Mouse (Mus musculus) kidney, adult 11 months (tissue): Measurements from ENCODE around the gene Elmsan1.

ENCODE experiments used
- DNase-seq: peaks from one replicate; pipeline ENCODE4 v3.0.0; 2022

Elmsan1 gene

DNA sequence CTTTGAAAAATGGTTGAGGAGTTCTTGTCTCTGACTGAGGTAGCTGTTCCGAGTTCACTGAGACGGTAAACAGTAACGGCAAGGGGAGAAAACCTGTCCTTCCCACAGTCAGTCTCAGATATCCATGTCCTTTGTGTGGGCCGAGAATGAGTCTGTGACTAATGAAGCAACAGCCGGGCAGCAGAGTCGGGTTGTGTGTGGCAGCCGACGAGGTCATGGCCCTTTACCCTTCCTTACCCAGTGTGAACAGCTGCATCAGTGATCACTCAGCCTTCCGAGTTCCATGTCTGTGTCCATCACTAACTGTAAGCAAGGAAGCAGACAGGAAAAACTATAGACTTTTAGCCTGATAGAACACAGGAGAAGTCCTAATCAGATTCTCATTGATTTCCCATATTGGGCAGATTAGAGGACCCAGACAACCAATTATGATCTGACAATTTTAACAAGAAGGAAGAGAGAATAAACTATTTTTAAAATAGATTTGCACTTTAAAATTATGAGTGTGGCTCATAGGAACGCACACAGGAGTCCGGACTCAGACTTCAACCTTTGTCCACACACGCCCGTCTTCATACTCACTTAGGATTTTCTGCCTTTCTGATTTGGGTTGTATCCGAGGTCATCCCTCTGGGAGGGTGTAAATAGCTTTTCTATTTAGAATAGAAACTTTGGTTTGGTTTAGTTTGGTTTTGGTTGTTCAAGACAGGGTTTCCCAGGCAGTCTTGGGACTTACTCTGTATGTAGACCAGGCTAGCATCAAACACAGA is 76.2 kb downstream of the Elmsan1 start:
- DNase-seq, result peak; percentile 24

DNA sequence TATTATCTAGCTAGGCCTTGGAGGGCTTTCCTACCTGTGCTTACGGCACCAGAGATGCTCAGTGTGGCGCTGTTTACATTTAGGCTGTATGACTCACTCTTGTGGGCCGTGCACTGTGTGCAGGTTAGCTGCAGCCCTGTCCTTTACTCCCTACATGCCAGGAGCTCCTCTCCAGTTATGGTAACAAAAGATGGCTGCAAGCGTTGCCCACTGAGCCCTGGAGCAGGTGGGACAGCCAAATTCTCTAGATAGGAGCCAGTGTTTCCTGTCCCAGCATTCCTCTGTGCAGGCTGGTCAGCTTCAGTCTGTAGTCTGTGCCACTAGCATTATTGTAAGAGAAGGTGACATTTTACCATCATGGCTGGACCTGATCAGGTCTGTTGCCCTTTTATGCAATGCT is 77.4 kb downstream of the Elmsan1 start:
- no peak for DNase-seq

- DNase-seq, result no peak
Measured at GRCm38 (mm10) chr12:84140135-84140534, 78.5 kb downstream of the Elmsan1 start.

- DNase-seq, result no peak
Measured at GRCm38 (mm10) chr12:84137131-84137530, 81.5 kb downstream of the Elmsan1 start.

DNA sequence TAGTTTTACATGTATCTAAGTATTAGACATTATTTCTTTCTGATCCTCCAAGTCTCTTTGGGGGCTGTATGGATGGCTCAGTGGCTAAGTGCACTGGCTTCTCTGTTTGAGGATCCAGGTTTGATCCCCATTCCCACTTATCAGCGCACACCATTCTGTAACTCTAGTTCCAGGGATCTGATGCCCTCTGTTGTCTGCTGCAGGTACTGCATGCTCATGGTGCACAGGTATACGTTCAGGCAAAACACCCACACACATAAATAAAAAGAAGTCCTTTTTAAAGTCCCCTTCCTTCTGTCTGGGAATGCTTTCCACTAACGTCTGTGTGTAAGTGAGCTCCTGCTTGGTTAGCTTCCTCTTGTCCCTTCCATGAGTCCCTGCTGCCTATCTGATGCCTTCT is 86.4 kb downstream of the Elmsan1 start:
- DNase-seq, result no peak

DNA sequence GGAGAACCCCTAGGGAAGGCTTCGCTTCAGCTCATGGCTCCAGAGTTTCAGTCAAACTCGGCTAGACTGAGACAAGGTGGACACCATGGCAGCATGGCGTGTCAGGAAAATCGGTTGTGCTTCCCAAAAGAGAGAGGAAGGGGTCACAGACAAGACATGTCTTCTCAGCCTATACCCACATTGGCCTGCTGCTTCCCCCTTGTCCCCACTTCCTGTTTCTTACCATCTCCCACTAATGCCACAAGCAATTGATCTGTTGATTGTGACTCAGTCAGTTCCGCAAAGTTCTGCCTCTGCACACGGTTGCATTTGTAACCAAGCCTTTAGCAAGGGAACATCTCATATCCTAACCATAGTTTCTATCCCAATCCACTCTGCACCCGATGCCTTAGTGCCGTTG is 88.8 kb downstream of the Elmsan1 start:
- DNase-seq, result no peak

DNA sequence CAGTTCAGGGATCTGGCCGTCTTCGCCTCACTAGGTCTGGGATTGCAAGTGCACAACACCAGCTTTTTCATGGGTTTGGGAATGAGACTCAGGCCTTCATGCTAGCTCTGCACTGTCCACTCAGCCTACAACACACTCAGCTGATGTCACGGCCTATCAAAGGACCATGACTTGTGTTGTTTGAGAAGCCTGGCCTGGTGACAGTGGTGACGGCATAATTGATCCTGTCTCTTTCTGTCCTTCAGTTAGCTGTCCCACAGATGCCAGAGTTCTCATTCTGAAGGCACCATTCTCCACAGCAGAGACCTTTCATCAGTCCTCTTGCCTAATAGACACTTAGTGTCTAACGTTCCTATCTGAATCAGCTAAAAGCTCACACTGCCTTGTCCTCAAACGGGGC is 90.1 kb downstream of the Elmsan1 start:
- no peak for DNase-seq

- no peak for DNase-seq
Measured at GRCm38 (mm10) chr12:84126899-84127298, 91.8 kb downstream of the Elmsan1 start.

DNA sequence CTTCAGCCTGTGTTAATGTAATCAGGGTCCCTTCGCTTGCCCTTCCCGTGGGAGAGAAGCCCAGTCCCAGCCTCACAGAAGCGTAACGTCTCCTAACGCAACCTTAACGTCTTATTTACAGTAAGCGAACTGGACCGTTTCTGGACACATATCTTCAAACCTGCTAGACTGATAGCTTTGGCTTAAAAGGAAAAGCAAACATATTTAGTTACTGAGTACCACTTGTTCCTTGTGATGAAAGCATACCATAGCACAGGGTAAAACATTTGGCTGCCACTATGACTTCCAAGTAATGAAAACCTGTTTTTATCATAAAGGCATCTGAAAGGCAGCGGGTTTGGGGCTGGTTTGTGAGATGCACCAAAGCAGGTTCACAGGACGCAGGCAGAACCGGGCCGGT is 92.8 kb downstream of the Elmsan1 start:
- DNase-seq, result no peak

GRCm38 (mm10) chr12:84119584-84119983 is 99.1 kb downstream of the Elmsan1 start:
- no peak for DNase-seq

DNA sequence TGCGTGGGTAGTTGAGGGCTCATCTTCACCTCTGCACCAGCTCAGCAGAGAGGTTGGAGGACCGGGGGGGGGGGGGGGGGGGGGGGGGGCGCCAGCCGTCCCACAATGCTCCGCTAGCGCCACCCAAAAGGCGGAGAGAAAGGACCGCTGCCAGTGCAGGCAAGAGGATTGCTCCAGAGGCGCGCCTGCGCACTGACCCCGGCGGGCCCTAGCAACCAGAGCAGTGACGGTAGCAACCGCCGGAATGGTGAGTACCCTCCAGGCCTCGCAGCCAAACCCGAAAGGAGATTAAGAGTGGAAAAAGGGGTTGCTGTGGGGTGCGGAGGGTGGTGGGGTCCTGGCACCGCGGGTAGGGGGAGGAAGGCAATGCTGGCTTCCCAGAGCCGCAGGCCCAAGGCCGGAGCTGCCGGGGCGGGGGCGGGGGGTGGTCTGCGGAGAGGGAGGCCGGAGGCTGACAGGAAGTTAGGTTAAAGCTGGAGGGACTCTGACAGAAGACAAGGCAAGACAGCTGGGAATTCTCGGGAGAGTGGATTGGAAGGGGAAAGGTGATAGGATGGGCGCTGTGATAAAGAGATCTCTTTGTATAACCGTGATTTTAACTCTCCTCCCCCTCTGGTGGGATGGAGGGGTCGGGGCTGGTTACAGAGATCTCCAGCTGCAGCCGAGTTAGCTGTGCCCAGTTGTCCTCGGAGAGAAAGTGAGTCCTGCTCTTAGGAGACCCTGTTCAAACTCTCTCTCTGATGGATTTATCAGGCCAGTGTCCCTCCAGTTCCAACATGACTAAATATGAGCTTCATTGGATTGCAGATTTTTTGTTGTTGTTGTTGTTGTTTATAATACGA is 104.3 kb downstream of the Elmsan1 start, which contains the start of gene Dnal1:
Gene Dnal1, plus strand, starts transcription at position 214 of the 842 bp plus-strand sequence.
- peak; percentile 85 for DNase-seq

GRCm38 (mm10) chr12:84113676-84114075 is 105.0 kb downstream of the Elmsan1 start:
- DNase-seq, result no peak

GRCm38 (mm10) chr12:84110814-84111213 is 107.9 kb downstream of the Elmsan1 start:
- no peak for DNase-seq

DNA sequence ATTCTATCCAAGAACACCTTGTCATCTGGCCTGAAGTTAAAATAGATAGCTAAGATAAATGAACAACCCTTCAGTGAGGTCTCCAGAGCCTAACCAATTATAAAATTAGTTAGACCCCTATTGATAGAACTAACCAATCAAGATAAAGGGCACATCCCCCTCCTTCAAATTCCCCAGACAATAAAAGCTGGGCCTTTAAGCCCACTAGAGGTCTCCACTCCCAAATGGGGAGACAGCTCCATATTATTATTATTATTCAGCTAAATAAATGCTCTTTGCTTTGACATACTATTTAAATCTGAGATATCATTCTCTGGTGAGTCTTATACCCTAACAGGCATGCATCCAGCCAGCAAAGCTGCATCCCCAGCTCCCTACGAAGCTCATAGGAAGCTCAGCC is 108.8 kb downstream of the Elmsan1 start:
- no peak for DNase-seq

DNA sequence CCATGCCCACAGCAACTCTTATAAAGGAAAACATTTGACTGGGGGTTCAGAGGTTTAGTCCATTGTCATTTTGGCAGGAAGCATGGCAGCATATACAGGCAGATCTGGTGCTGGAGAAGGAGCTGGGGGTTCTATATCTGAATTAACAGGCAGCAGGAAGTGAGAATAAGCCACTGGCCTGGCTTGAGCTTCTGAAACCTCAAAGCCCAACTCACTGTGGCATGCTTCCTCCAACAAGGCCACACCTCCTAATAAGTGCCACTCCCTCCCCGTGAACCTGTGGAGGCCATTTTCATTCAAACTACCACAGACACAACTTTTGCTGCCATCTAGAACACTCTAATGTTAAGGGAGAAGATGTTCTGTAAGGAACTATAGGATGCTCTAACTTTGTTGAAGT is 111.0 kb downstream of the Elmsan1 start:
- DNase-seq, result no peak

GRCm38 (mm10) chr12:84107012-84107411 is 111.7 kb downstream of the Elmsan1 start:
- DNase-seq, result no peak

DNA sequence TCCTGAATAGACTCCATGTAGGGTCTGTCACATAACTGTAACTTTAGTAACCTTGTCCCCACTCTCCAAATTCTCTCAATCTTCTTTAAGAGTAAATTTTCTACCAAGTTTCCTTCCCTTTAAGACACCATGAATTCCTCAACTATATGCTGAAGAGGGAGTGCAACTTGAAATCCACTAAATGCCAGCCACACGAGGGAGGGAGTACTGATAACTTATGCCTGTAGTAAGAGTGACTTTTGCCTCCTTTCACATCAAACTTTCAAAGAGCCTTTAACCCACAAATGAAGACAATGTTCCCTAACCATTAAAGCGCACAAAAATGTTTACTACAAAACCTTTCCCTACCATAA is 117.2 kb downstream of the Elmsan1 start:
- no peak for DNase-seq

DNA sequence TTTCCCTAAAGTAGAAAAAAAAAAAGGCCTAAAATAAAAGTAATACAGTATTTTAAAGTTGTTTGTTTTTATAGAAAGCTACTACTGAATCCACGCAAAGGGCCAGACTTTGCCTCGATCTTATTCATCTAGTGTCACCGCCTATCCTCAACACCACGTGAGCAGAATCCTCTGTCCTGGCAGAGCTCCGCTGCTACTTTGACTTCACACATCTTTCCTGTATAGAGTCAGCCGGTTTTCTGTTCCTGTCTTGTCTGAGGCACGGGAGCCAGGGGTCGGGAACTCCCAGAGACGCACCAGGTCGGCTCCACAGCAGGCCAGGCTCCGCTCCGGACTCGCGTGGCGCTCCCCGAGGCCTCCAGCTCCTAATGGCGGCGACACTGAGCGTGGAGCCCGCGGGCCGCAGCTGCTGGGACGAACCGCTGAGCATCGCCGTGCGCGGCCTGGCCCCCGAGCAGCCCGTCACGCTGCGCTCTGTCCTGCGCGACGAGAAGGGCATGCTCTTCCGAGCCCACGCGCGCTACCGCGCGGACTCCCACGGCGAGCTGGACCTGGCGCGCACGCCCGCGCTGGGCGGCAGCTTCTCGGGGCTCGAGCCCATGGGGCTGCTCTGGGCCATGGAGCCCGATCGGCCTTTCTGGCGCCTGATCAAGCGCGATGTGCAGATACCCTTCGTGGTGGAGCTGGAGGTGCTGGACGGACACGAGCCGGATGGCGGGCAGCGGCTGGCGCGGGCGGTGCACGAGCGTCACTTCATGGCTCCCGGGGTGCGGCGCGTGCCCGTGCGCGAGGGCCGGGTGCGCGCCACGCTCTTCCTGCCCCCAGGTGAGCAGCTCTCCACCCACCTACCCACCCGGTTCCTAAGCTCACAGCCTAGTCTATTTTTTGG is 117.8 kb downstream of the Elmsan1 start, which contains the start of gene Acot6:
Gene Acot6, plus strand, starts transcription at position 51 of the 889 bp plus-strand sequence.
- peak; percentile 30 for DNase-seq

DNA sequence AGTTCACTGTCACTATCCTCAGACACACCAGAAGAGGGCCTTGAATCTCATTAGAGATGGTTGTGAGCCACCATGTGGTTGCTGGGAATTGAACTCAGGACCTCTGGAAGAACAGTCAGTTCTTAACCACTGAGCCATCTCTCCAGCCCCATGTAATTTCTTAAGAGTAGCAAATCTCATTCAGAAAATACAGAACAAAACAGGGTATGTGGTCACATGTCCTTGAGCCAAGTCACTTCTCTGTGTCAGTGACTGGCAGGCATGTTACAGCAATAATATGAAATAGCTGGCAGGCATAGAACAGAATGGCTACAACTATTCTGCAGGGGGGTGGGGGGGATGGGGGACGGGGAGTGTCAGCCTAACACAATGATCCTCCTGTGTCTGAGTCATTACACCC is 118.6 kb downstream of the Elmsan1 start:
- DNase-seq, result no peak

DNA sequence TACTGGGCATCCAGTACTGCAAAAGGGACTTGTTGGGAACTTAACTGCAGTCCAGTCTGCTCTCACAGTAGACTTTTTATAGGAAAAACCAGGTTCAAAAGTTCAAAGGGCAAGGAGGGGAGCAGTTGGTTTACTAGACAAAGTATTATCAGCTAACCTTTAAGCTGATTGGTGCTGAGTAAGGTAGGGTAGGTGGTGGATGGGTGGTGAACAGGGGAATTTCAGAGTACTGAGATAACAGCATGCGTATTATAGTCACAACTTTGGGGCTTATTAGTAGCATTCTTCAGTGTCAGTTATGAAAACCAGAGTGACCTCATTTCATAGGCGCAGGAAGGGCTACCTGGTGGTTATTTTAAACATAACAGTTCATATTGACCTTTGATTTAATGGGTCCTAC is 119.1 kb downstream of the Elmsan1 start:
- DNase-seq, result no peak
